Mouse (Mus musculus): ENCODE measurements around the gene Ska3. TPM values are rescaled to one million over a fixed set of nuclear protein-coding genes. Genes with fewer than 3 reads are reported as not detected.
"Not testable (repeated sequence)": the region's sequence is repeated elsewhere in the genome, so short reads cannot be mapped to it uniquely, and the experiment has no call there.

The Ska3 gene
- polyA plus RNA-seq (2014; fragmentation: Nextera tagmentation; extraction: Ambion mirVana) = 49.7 and 53.6 TPM in 2 replicates

DNA sequence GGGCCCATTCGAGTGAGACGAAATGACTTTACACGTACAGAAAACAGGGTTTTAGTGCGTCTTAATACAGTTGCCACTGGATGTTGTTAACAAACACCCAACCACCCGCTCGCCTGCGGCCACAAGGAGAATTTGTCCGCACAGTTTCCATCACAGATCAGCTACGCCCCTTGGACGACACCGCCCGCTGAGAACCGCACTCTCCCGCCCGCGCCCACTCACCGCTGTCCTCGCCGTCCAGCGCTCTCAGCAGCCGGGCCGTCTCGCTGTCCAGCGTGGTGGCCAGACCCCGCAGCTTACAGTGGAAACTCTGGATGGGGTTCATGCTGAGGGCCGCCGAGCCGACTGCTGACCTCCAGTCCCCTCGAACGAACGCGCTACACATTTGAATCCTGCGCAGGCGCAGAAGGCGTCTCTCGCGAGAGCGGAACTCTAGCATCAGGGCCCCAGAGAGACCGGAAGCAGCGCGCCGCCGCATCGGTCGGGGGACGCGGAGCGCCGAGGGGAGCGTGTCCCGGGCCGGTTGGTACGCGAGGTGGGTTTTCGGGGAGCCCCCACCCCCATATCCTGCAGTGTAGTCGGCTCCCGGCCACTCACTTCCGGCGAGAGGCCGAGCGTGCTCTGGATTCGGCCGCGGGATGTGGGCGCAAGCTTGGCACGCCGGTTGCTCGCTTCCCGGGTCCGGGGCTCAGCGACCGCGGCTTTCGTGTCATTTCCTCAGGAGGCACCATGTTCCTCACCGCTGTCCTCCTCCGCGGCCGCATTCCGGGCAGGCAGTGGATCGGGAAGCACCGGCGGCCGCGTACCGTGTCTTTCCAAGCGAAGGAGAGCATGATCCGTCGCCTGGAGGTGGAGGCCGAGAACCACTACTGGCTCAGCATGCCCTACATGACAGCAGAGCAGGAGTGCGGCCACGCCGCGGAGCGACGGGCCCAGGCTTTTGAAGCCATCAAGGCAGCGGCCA, at the start of gene Ska3, which contains the start of gene Mrpl57:
Gene Ska3 (minus strand): TSS at position 398 of the 964 bp plus-strand sequence.
Gene Mrpl57 (plus strand): TSS at position 447 of the 964 bp plus-strand sequence.
- H3K36me3 ChIP-seq (replicated peaks; ENCODE audit: control insufficient read depth, insufficient read depth, low read depth, low read length) = no peaks in the 10 kb centered on the region; the same call in 1 of the 2 replicates
- H3K27me3 ChIP-seq (ENCODE audit: control insufficient read depth, insufficient read depth, low read length) = no peaks in the 10 kb centered on the region
- H3K4me3 ChIP-seq (ENCODE audit: low read depth, low read length) = peak within 1 kb of the TSS; percentile 85
- peak within 1 kb of the TSS; percentile 86 for H3K27ac ChIP-seq (replicated peaks; ENCODE audit: low read depth, low read length)
- peak within 1 kb of the TSS; percentile 56 for H3K4me2 ChIP-seq (ENCODE audit: low read depth, low read length)
- peak; percentile 96 for DNase-seq (ENCODE audit: low spot score)
- peak; percentile 94 for ATAC-seq (replicated peaks; ENCODE audit: insufficient number of reproducible peaks, low FRiP score, low TSS enrichment, low read depth)
- H3K9ac ChIP-seq (replicated peaks; ENCODE audit: low read length) = peak within 1 kb of the TSS; percentile 92
- no peaks in the 10 kb centered on the region for H3K9me3 ChIP-seq (replicated peaks; ENCODE audit: control insufficient read depth, low read length)
- H3K4me1 ChIP-seq (ENCODE audit: control insufficient read depth, insufficient read depth, low read length) = no peaks in the 10 kb centered on the region
- WGBS = under 1% methylated on average over 96 of the region's 96 CpGs

DNA sequence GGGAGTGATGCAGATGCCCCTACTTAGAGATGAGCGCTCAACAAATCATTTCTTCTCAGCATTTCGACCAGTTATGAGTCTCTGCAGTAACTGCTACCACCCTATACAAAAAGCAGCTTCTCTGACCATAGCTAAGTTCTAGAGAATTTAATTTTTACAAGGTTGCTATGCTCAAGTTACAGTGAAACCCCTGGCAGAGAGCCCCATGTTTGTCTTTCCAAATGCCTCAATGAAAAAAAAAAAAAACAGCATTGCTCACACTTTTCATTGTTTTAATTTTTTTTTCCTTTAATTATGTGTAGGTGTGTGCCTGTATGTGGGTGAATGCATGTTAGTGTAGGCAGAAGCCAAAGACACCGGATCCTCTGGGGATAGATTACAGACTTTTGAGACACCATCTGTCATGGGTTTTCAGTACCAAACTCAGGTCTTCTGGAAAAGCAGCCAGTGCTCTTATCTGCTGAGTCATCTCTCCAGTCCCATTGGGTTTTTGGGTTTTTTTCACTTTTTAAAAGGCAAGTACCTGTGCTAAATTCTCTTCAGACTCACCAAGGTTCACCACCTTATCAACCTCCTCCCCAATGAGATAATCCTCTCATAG, 40.8 kb upstream of the Ska3 start:
- no peak overlapping the region for H3K9ac ChIP-seq (replicated peaks; ENCODE audit: low read length)
- H3K9me3 ChIP-seq (replicated peaks; ENCODE audit: control insufficient read depth, low read length) = no peaks in the 10 kb centered on the region
- DNase-seq (ENCODE audit: low spot score) = no peak
- no peak overlapping the region for H3K4me3 ChIP-seq (ENCODE audit: low read depth, low read length)
- 92% methylated on average over 3 of the region's 3 CpGs for WGBS
- ATAC-seq (replicated peaks; ENCODE audit: insufficient number of reproducible peaks, low FRiP score, low TSS enrichment, low read depth) = no peak
- no peak overlapping the region for H3K4me2 ChIP-seq (ENCODE audit: low read depth, low read length)
- H3K4me1 ChIP-seq (ENCODE audit: control insufficient read depth, insufficient read depth, low read length) = no peaks in the 10 kb centered on the region
- no peaks in the 10 kb centered on the region for H3K27me3 ChIP-seq (ENCODE audit: control insufficient read depth, insufficient read depth, low read length)
- no peaks in the 10 kb centered on the region; the same call in none of the 2 replicates for H3K36me3 ChIP-seq (replicated peaks; ENCODE audit: control insufficient read depth, insufficient read depth, low read depth, low read length)
- no peak overlapping the region for H3K27ac ChIP-seq (replicated peaks; ENCODE audit: low read depth, low read length)

DNA sequence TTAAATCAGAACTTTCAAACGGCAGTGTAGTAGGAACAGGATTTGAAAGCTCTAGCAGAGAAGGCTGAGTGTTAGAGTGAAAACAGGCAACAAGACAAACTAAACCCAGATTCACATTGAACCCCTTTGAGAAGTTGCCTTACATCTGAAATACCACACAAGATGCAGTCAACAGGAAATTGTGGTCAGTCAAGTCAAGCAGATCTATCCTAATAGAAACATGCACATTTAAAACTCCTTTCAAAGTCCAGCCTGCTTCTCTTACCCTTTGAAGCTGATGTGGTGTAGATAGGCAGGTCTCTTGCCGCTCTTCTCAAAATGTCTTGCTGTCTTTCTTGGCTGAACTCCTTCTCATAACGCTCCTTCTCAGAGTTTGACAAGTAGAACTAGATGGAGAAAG, 39.3 kb upstream of the Ska3 start:
- no peak overlapping the region for H3K4me2 ChIP-seq (ENCODE audit: low read depth, low read length)
- 92% methylated on average over 3 of the region's 3 CpGs for WGBS
- H3K4me1 ChIP-seq (ENCODE audit: control insufficient read depth, insufficient read depth, low read length) = no peaks in the 10 kb centered on the region
- H3K27ac ChIP-seq (replicated peaks; ENCODE audit: low read depth, low read length) = no peak overlapping the region
- ATAC-seq (replicated peaks; ENCODE audit: insufficient number of reproducible peaks, low FRiP score, low TSS enrichment, low read depth) (no peak), DNase-seq (ENCODE audit: low spot score) (no peak)
- H3K27me3 ChIP-seq (ENCODE audit: control insufficient read depth, insufficient read depth, low read length) = no peaks in the 10 kb centered on the region
- no peak overlapping the region for H3K4me3 ChIP-seq (ENCODE audit: low read depth, low read length)
- H3K9me3 ChIP-seq (replicated peaks; ENCODE audit: control insufficient read depth, low read length) = no peaks in the 10 kb centered on the region
- no peaks in the 10 kb centered on the region; the same call in none of the 2 replicates for H3K36me3 ChIP-seq (replicated peaks; ENCODE audit: control insufficient read depth, insufficient read depth, low read depth, low read length)
- H3K9ac ChIP-seq (replicated peaks; ENCODE audit: low read length) = no peak overlapping the region

DNA sequence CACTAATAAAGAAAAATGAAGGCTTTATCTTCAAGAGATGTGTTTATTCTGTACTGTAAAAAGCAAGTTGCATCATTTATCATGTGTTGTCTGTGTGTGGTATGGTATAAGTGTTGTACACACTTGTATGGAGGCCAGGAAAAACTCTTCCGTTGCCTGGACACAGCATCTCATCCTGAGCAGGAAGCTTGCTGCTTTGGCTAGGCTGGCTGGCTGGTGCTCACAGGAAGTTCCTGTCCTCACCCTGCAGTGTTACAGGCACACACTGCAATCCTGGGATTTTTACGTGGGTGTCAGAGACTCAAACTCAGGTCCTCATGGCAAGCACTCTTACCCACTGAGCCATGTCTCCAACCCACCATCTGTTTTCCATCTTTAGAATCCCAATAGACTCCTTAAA, 37.1 kb upstream of the Ska3 start:
- no peaks in the 10 kb centered on the region; the same call in none of the 2 replicates for H3K36me3 ChIP-seq (replicated peaks; ENCODE audit: control insufficient read depth, insufficient read depth, low read depth, low read length)
- H3K4me1 ChIP-seq (ENCODE audit: control insufficient read depth, insufficient read depth, low read length) = no peaks in the 10 kb centered on the region
- no peak overlapping the region for H3K9ac ChIP-seq (replicated peaks; ENCODE audit: low read length)
- DNase-seq (ENCODE audit: low spot score) (no peak), ATAC-seq (replicated peaks; ENCODE audit: insufficient number of reproducible peaks, low FRiP score, low TSS enrichment, low read depth) (no peak)
- H3K27ac ChIP-seq (replicated peaks; ENCODE audit: low read depth, low read length) = no peak overlapping the region
- no peak overlapping the region for H3K4me3 ChIP-seq (ENCODE audit: low read depth, low read length)
- no peaks in the 10 kb centered on the region for H3K27me3 ChIP-seq (ENCODE audit: control insufficient read depth, insufficient read depth, low read length)
- no peak overlapping the region for H3K4me2 ChIP-seq (ENCODE audit: low read depth, low read length)
- no peaks in the 10 kb centered on the region for H3K9me3 ChIP-seq (replicated peaks; ENCODE audit: control insufficient read depth, low read length)
- 86% methylated on average over 2 of the region's 2 CpGs for WGBS

DNA sequence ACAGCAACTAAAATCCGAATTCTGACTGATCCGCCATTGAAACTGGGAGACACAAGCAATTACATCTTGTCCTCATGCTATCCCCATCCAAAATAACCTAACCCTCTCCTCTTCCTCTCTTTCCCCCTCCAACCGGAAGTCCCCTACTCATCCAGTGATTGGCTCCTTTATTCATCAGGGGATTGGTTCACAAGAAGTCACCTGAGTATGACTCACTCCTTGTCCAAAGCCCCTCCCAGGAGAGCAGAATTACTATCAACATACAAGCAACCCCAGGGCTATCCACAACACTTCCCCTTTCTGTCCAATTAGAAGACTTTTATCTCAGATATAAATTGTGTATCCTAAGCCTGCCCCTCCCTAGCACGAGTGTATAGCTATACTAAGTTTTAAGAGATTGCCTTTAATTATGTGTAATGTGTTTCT, 36.0 kb upstream of the Ska3 start:
- ATAC-seq (replicated peaks; ENCODE audit: insufficient number of reproducible peaks, low FRiP score, low TSS enrichment, low read depth) (no peak), DNase-seq (ENCODE audit: low spot score) (no peak)
- H3K36me3 ChIP-seq (replicated peaks; ENCODE audit: control insufficient read depth, insufficient read depth, low read depth, low read length) = no peaks in the 10 kb centered on the region; the same call in none of the 2 replicates
- no peak overlapping the region for H3K27ac ChIP-seq (replicated peaks; ENCODE audit: low read depth, low read length)
- H3K27me3 ChIP-seq (ENCODE audit: control insufficient read depth, insufficient read depth, low read length) = no peaks in the 10 kb centered on the region
- no peak overlapping the region for H3K4me3 ChIP-seq (ENCODE audit: low read depth, low read length)
- H3K4me2 ChIP-seq (ENCODE audit: low read depth, low read length) = no peak overlapping the region
- H3K4me1 ChIP-seq (ENCODE audit: control insufficient read depth, insufficient read depth, low read length) = no peaks in the 10 kb centered on the region
- no peak overlapping the region for H3K9ac ChIP-seq (replicated peaks; ENCODE audit: low read length)
- H3K9me3 ChIP-seq (replicated peaks; ENCODE audit: control insufficient read depth, low read length) = no peaks in the 10 kb centered on the region
- WGBS = 90% methylated on average over 4 of the region's 4 CpGs

DNA sequence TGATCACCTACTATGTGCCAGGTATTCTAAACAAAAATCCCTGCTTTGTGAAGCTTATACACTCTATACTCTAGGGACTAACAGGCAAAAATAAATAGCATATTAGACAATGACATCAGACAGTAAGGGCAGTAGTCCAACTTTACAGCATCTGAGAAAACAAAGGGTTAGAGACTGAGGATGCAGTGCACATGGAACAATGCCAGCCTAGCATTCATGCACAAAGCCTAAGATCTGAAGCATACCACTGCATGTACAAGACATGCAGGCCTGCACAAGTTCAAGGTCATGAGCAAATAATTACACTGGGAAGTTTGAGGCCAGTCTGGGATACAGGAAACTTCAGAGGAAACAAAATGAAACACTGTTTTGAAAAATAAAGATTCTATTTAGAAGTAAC, 33.5 kb upstream of the Ska3 start:
- Histone ChIP-seq H3K4me1 (ENCODE audit: control insufficient read depth, insufficient read depth, low read length) (no peaks in the 10 kb centered on the region), H3K36me3 (replicated peaks; ENCODE audit: control insufficient read depth, insufficient read depth, low read depth, low read length) (no peaks in the 10 kb centered on the region)

DNA sequence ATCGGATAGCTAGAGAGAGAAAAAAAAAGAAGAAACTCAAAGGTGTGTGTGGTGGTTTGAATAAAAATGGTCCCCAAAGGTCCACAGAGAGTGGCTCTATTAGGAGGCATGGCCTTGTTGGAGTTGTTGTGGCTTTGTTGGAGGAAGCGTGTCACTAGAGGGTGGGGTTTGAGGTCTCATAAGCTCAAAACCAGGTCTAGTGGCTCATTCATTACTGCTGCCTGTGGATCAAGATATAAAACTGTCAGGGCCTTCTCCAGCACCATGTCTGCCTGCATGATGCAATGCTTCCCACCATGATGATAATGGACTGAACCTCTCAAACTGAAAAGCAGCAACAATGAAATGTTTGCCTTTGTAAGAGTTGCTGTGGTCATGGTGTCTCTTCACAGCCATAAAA, 32.6 kb upstream of the Ska3 start:
- Histone ChIP-seq H3K27me3 (ENCODE audit: control insufficient read depth, insufficient read depth, low read length) (no peaks in the 10 kb centered on the region), H3K9me3 (replicated peaks; ENCODE audit: control insufficient read depth, low read length) (no peaks in the 10 kb centered on the region), H3K4me2 (ENCODE audit: low read depth, low read length) (no peak overlapping the region), H3K4me1 (ENCODE audit: control insufficient read depth, insufficient read depth, low read length) (no peaks in the 10 kb centered on the region), H3K9ac (replicated peaks; ENCODE audit: low read length) (no peak overlapping the region), H3K4me3 (ENCODE audit: low read depth, low read length) (no peak overlapping the region), H3K36me3 (replicated peaks; ENCODE audit: control insufficient read depth, insufficient read depth, low read depth, low read length) (no peaks in the 10 kb centered on the region), H3K27ac (replicated peaks; ENCODE audit: low read depth, low read length) (no peak overlapping the region)
- DNase-seq (ENCODE audit: low spot score) (no peak), ATAC-seq (replicated peaks; ENCODE audit: insufficient number of reproducible peaks, low FRiP score, low TSS enrichment, low read depth) (no peak)
- WGBS = 90% methylated on average over 2 of the region's 2 CpGs

More for the DNA sequence above, 33.5 kb upstream of the Ska3 start:
- ATAC-seq (replicated peaks; ENCODE audit: insufficient number of reproducible peaks, low FRiP score, low TSS enrichment, low read depth) = no peak
- no peaks in the 10 kb centered on the region for H3K27me3 ChIP-seq (ENCODE audit: control insufficient read depth, insufficient read depth, low read length)
- H3K4me2 ChIP-seq (ENCODE audit: low read depth, low read length) = no peak overlapping the region
- H3K4me3 ChIP-seq (ENCODE audit: low read depth, low read length) = no peak overlapping the region
- H3K9ac ChIP-seq (replicated peaks; ENCODE audit: low read length) = no peak overlapping the region
- no peak overlapping the region for H3K27ac ChIP-seq (replicated peaks; ENCODE audit: low read depth, low read length)
- no peak for DNase-seq (ENCODE audit: low spot score)
- no peaks in the 10 kb centered on the region for H3K9me3 ChIP-seq (replicated peaks; ENCODE audit: control insufficient read depth, low read length)

DNA sequence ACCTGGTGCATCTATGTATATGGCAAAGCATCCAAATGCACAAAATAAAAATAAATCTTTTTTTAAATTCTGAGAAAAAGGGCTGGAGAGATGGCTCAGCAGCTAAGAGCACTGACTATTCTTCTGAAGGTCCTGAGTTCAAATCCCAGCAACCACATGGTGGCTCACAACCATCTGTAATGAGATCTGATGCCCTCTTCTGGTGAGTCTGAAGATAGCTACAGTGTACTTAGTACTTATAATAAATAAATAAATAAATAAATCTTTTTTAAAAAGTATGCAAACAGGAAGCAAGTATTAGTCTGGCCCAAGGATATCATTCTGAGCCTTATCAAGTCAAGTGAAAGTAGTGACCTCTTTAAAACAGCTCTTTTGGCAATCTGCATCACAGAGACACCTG, 30.1 kb upstream of the Ska3 start:
- not testable (repeated sequence) for H3K27ac ChIP-seq (replicated peaks; ENCODE audit: low read depth, low read length); DNase-seq (ENCODE audit: low spot score); H3K9ac ChIP-seq (replicated peaks; ENCODE audit: low read length); H3K36me3 ChIP-seq (replicated peaks; ENCODE audit: control insufficient read depth, insufficient read depth, low read depth, low read length); H3K4me3 ChIP-seq (ENCODE audit: low read depth, low read length); H3K9me3 ChIP-seq (replicated peaks; ENCODE audit: control insufficient read depth, low read length); H3K4me2 ChIP-seq (ENCODE audit: low read depth, low read length); H3K27me3 ChIP-seq (ENCODE audit: control insufficient read depth, insufficient read depth, low read length); H3K4me1 ChIP-seq (ENCODE audit: control insufficient read depth, insufficient read depth, low read length); ATAC-seq (replicated peaks; ENCODE audit: insufficient number of reproducible peaks, low FRiP score, low TSS enrichment, low read depth)
